Mouse (Mus musculus): ENCODE data around the gene Scube2. TPM values are rescaled to one million over a fixed set of nuclear protein-coding genes. Genes with fewer than 3 reads are reported as not detected.

The Scube2 gene
- total and polyA plus RNA-seq, 3 experiments, result not detected

GRCm38 (mm10) chr7:109772251-109772650 lies 93.2 kb downstream of the Scube2 start:
- Histone ChIP-seq H3K4me3 (replicated peaks in 1 of 3; ENCODE audit: low read depth in 2 of 3, low read length in 2 of 3, poor library complexity in 1 of 3) (no peak overlapping the region), H3K27me3 (replicated peaks) (no peaks in the 10 kb centered on the region), H3K9me3 (replicated peaks; ENCODE audit: low read length) (no peaks in the 10 kb centered on the region), H3K79me2 (replicated peaks; ENCODE audit: control insufficient read depth, extremely low read depth, insufficient read depth, poor library complexity, severe bottlenecking) (no peaks in the 10 kb centered on the region), H3K4me2 (ENCODE audit: insufficient read depth, low read depth, poor library complexity, severe bottlenecking) (no peak overlapping the region), H3K27ac (ENCODE audit: insufficient read depth, low read depth) (no peak overlapping the region), H3K4me1 (ENCODE audit: control insufficient read depth in 1 of 2, insufficient read depth in 2 of 2) (peaks cover 0 to 4% of the 10 kb centered on the region in 2 experiments; a peak in 1 of 4 replicates), H3K9ac (ENCODE audit: insufficient read depth, low read depth) (no peak overlapping the region), H3K36me3 (replicated peaks in 1 of 2; ENCODE audit: control insufficient read depth in 1 of 2, insufficient read depth in 1 of 2, low read length in 1 of 2) (no peaks in the 10 kb centered on the region)
- TF ChIP-seq NRF1 (IDR thresholded peaks at IDR 0.05; ENCODE audit: low read depth, low read length), result no peak
- TF ChIP-seq JUND (conservative IDR thresholded peaks at IDR 0.05; ENCODE audit: low read depth, low read length), result no peak
- TF ChIP-seq ELF1 (IDR thresholded peaks at IDR 0.05; ENCODE audit: low read depth, low read length), result no peak
- no peak for TF ChIP-seq MEF2A (IDR thresholded peaks at IDR 0.05; ENCODE audit: borderline replicate concordance, low read depth, low read length)
- TF ChIP-seq NELFE (IDR thresholded peaks at IDR 0.05; ENCODE audit: low read depth, low read length), result no peak
- TF ChIP-seq ZKSCAN1 (IDR thresholded peaks at IDR 0.05; ENCODE audit: borderline replicate concordance, low read depth, low read length), result no peak
- TF ChIP-seq HCFC1 (IDR thresholded peaks at IDR 0.05; ENCODE audit: low read depth, low read length), result no peak
- TF ChIP-seq CTCF (conservative IDR thresholded peaks at IDR 0.05 in 1 of 2, IDR thresholded peaks at IDR 0.05 in 1 of 2; ENCODE audit: low read depth in 2 of 2, low read length in 2 of 2), result no peak
- no peak for TF ChIP-seq EP300 (IDR thresholded peaks at IDR 0.05; ENCODE audit: low read length)
- no peak for TF ChIP-seq JUN (IDR thresholded peaks at IDR 0.05; ENCODE audit: insufficient read depth, low read depth, low read length)
- TF ChIP-seq RAD21 (IDR thresholded peaks at IDR 0.05; ENCODE audit: low read depth, low read length), result no peak
- TF ChIP-seq POLR2A (IDR thresholded peaks at IDR 0.05; ENCODE audit: low read depth, low read length), result no peak
- TF ChIP-seq ZNF384 (IDR thresholded peaks at IDR 0.05; ENCODE audit: low read depth, low read length), result no peak
- no peak for TF ChIP-seq KAT2A (IDR thresholded peaks at IDR 0.05; ENCODE audit: insufficient replicate concordance, low read length)
- no peak for TF ChIP-seq POLR2AphosphoS2 (IDR thresholded peaks at IDR 0.05; ENCODE audit: low read depth, low read length)
- TF ChIP-seq PAX5 (IDR thresholded peaks at IDR 0.05; ENCODE audit: low read length), result no peak
- TF ChIP-seq UBTF (IDR thresholded peaks at IDR 0.05; ENCODE audit: low read depth, low read length), result no peak
- TF ChIP-seq USF2 (conservative IDR thresholded peaks at IDR 0.05; ENCODE audit: low read depth, low read length), result no peak
- no peak for TF ChIP-seq IRF4 (IDR thresholded peaks at IDR 0.05; ENCODE audit: low read depth, low read length)
- no peak for TF ChIP-seq E2F4 (IDR thresholded peaks at IDR 0.05; ENCODE audit: insufficient replicate concordance, low read depth, low read length)
- no peak for DNase-seq (ENCODE audit: extremely low read depth)
- dilution Hi-C loops (cut with MboI; ENCODE audit: extremely low pct_ligation_motif_present, extremely low pct_unique_long_range_greater_than_20kb, low sequenced_read_pairs) (no loop called here), in situ Hi-C loops (cut with MboI; ENCODE audit: low pct_ligation_motif_present, low pct_unique_long_range_greater_than_20kb, low sequenced_read_pairs) (no loop called here)

- TF ChIP-seq USF1 (IDR thresholded peaks at IDR 0.05; ENCODE audit: low read depth, low read length) (no peak), ETS1 (conservative IDR thresholded peaks at IDR 0.05; ENCODE audit: low read depth, low read length) (no peak), CTCF (conservative IDR thresholded peaks at IDR 0.05 in 1 of 2, IDR thresholded peaks at IDR 0.05 in 1 of 2; ENCODE audit: low read depth in 2 of 2, low read length in 2 of 2) (no peak), MAFK (IDR thresholded peaks at IDR 0.05; ENCODE audit: insufficient replicate concordance, low read length) (no peak), IRF4 (IDR thresholded peaks at IDR 0.05; ENCODE audit: low read depth, low read length) (no peak), SIN3A (IDR thresholded peaks at IDR 0.05; ENCODE audit: low read length) (no peak), USF2 (conservative IDR thresholded peaks at IDR 0.05; ENCODE audit: low read depth, low read length) (no peak), GABPA (IDR thresholded peaks at IDR 0.05; ENCODE audit: insufficient replicate concordance, low read depth, low read length) (no peak), MXI1 (IDR thresholded peaks at IDR 0.05; ENCODE audit: low read depth, low read length) (no peak), CHD1 (IDR thresholded peaks at IDR 0.05; ENCODE audit: low read depth, low read length) (no peak), JUN (IDR thresholded peaks at IDR 0.05; ENCODE audit: insufficient read depth, low read depth, low read length) (no peak)
- no peak overlapping the region for H3K4me2 ChIP-seq (ENCODE audit: insufficient read depth, low read depth, poor library complexity, severe bottlenecking)
- no peaks in the 10 kb centered on the region for H3K36me3 ChIP-seq (replicated peaks in 1 of 2; ENCODE audit: control insufficient read depth in 1 of 2, insufficient read depth in 1 of 2, low read length in 1 of 2)
- no peaks in the 10 kb centered on the region for H3K79me2 ChIP-seq (replicated peaks; ENCODE audit: control insufficient read depth, extremely low read depth, insufficient read depth, poor library complexity, severe bottlenecking)
- peaks cover 0 to 4% of the 10 kb centered on the region in 2 experiments; a peak in 1 of 4 replicates for H3K4me1 ChIP-seq (ENCODE audit: control insufficient read depth in 1 of 2, insufficient read depth in 2 of 2)
- H3K27ac ChIP-seq (ENCODE audit: insufficient read depth, low read depth), result no peak overlapping the region
- dilution Hi-C loops (cut with MboI; ENCODE audit: extremely low pct_ligation_motif_present, extremely low pct_unique_long_range_greater_than_20kb, low sequenced_read_pairs) (no loop called here), in situ Hi-C loops (cut with MboI; ENCODE audit: low pct_ligation_motif_present, low pct_unique_long_range_greater_than_20kb, low sequenced_read_pairs) (no loop called here)
- no peak overlapping the region for H3K4me3 ChIP-seq (replicated peaks in 1 of 3; ENCODE audit: low read depth in 2 of 3, low read length in 2 of 3, poor library complexity in 1 of 3)
- H3K9ac ChIP-seq (ENCODE audit: insufficient read depth, low read depth), result no peak overlapping the region
- no peaks in the 10 kb centered on the region for H3K27me3 ChIP-seq (replicated peaks)
- no peaks in the 10 kb centered on the region for H3K9me3 ChIP-seq (replicated peaks; ENCODE audit: low read length)
- no peak for DNase-seq (ENCODE audit: extremely low read depth)
These were observed 96.6 kb downstream of the Scube2 start for GRCm38 (mm10) chr7:109768699-109769383.
